Mouse (Mus musculus) adrenal gland, postnatal 25 days (tissue): ENCODE measurements around the gene Eif4a2. TPM values are rescaled to one million over a fixed set of nuclear protein-coding genes. Genes with fewer than 3 reads are reported as not detected.

Experiments
- DNase-seq: peaks from one replicate; pipeline ENCODE4 v3.0.0; 2021; ENCODE audit warnings: mixed read lengths
- total RNA-seq: library from RNA; stranded (reverse); gene quantifications from 2 replicates; pipeline ENCODE4 v1.2.3, GENCODE M21; 2021

Gene Eif4a2
- total RNA-seq, 1 experiment from 2014 or later = 587 TPM

DNA sequence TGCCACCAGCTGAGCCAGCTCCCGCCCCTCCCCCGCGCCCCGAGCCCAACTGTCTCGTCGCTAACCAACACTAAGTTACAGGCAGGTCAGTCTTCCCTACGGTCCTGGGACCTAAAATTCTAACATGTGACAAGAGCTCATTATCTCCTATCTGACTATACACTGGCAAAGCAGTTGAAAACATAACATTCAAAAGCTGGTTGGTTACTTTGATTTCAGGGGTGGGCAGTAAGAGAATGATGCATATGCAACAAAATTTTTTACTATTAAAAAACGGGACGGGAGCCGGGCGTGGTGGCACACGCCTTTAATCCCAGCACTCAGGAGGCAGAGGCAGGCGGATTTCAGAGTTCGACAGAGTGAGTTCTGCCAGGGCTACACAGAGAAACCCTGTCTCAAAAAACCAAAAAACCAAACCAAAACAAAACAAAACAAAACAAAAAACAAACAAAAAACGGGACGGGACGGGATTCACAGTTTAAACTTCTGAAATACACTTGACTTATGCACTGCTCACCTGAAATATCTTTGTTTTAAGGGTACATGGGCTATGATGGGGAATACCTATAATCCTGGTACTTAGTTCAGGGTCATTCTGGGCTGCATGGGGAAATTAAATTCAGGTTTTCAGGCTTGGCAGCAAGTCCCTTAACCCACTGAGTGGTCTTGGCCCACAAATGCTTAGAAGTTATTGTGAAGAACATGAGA lies 4.1 kb upstream of the Eif4a2 start:
- DNase-seq = peak; percentile 30

DNA sequence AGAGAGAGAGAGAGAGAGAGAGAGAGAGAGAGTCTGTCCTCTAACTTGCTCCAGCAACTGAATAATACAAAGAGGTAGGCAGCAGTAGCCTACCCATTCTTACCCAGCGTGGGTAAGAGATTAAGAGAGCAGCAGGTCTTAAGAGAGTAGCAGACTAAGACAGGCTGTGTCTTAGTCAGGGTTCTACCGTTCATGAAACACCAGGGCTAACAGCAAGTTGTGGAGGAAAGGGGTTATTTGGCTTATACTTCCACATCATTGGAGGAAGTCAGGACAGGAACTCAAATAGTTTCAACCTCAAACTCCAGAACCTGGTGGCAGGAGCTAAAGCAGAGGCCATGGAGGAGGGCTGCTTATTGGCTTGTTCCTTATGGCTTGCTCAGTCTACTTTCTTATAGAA lies 3.4 kb upstream of the Eif4a2 start:
- no peak for DNase-seq

DNA sequence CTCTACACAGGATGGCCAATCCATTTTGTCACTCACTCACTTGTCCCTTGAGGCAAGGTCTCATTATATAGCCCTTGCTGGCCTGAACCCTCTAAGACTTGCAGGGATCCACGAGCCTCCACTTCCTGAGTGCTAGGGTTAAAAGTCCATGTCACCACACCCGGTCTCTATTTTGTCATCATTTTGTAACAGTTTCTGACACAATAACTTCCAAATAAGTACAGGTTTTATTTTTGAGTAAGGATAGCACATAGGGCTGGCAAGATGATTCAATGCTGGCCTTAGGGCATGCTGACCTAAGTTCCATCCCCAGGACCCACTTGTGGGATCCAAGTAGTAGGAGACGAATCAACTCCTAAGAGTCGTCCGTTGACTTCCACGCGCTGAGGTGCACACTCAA lies 1.1 kb upstream of the Eif4a2 start:
- no peak for DNase-seq

DNA sequence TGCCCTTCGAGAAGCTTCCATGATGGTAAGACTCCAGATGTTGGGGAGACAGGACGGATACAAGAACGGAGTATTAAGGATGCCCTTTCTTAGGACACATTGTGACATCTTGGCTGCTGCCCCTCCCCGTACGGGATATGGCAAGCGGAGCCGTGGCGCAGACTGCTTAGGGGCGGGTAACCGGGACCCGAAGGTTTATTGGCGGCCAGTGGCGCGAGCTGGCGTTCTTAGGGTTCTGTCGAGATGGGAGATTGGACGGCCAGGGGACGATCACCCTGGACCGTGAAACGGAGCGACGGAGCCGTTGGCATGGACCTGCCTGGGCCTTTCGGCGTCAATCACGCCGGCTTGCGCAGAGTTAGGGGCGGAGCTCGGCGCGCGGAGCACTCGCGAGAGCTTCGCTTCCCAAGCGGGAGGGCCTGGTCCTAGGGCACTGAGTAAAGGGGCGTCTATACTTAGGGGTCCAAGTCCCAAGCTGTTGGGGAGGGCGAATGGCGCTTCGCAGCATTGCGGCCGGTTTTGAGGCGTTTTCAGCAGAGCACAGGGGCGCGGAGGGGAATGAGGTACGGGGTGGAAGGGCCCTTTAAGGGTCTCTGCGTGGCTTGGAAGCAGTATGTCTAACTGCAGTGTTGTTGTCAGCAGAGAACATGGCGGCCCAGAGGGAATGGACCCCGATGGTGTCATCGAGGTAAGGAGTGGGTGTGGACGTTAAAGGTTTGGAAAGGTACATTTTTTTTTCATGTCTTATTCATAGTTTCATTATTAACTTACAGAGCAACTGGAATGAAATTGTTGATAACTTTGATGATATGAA lies 909 bp downstream of the Eif4a2 start:
- peak; percentile 84 for DNase-seq

DNA sequence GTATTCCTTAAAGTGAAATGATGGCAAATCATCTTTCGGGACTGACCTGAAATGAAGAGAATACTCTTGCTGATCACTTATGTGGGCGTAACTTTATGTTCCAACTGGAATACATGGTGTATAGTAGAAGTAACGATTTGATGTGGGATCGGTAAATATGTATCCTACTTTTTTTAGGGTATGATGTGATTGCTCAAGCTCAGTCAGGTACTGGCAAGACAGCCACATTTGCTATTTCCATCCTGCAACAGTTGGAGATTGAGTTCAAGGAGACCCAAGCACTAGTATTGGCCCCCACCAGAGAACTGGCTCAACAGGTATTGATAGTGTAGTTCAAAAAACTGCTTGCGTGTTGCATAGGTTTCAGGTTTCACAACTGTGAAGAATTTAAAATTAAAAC lies 1.7 kb downstream of the Eif4a2 start:
- DNase-seq = no peak

DNA sequence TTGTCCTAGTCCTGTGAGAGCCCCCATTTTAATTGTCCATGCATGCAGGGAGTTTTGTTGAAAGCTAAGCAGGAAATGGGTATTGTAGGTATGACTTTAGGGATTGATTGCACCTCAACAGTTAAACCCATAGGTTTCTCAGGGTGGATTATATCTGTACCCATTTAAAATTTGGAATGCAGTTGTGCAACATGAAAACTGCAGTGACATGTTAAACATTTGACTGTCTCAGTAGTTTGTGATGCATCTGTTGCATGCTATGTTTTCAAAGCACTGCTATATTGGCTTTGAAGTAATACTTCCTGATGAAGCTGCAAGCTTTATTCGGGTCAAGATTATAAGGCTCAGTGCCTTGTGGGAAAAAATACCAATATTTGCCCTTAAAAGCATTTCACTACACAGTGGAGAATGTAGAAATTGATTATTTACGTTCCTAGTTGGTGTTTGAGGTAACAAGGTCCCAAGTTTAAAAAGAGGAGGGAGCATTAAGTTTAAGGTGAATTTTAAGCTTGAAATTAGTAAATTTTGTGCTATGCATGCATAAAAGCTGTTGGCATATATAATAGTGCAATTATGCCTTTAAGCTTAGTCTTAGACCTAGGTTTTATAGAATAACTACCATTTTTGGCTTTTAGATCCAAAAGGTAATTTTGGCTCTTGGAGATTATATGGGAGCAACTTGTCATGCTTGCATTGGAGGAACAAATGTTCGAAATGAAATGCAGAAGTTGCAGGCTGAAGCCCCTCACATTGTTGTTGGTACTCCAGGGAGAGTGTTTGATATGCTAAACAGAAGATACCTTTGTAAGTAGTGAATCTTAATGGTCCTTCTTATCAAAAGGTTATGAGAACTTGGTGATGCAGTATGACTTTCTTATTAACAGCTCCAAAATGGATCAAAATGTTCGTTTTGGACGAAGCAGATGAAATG lies 2.4 kb downstream of the Eif4a2 start:
- DNase-seq = no peak

DNA sequence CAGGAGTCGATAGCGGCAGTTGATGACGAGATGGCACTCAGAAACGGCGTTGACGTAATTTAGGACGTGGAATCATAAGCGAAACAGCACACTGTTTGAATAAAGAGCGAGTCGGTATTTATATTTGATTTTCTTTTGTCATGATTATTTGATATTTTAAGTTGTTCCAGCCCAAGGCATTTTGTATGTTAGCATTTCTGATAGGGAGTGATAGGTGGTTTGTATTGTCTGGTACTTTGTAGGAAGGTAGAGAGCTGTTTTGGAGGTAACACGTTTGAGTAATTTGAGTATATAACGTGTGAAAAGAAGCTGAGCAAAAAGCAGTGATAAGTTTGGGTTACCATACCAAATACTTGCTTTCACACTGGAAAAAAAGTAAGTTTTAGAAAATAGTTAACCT lies 5.1 kb downstream of the Eif4a2 start:
- no peak for DNase-seq

DNA sequence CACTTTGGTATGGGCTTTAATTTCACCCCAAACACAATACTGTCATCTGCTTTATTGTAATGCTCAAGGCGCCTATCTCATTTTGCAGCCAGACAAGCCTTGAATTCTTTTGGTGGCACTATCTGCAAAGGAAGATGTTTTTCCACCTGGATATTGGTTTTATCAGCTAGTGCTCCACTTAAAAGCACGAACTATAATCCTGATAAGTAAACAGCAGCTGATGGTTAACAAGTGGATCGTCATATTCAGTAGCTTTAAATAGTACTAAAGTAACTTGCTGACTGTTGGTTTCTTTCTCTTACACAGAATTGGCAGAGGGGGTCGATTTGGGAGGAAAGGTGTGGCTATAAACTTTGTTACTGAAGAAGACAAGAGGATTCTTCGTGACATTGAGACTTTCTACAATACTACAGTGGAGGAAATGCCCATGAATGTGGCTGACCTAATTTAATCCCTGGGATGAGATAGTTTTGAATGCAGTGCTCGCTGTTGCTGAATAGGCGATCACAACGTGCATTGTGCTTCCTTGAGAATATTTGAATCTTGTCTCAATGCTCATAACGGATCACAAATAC lies 5.7 kb downstream of the Eif4a2 start:
- no peak for DNase-seq

DNA sequence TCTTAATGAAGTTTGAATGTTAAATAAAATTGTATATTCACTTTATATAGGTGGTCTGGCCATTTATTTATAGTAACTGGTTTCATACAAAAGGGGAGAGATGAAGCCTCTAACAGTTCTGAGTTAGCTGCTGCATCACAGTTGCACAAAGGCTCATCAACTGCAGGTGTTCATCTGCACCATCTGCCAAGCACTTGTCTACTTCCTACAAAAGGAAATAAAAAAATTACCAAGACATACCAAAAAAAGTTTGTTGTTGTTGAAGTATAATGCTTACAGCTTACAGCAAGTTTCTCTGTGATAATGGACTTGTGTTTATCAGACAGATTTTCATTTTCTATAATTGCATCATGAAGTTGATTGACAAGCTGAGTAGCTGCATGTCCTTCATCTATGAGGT lies 6.7 kb downstream of the Eif4a2 start:
- no peak for DNase-seq

DNA sequence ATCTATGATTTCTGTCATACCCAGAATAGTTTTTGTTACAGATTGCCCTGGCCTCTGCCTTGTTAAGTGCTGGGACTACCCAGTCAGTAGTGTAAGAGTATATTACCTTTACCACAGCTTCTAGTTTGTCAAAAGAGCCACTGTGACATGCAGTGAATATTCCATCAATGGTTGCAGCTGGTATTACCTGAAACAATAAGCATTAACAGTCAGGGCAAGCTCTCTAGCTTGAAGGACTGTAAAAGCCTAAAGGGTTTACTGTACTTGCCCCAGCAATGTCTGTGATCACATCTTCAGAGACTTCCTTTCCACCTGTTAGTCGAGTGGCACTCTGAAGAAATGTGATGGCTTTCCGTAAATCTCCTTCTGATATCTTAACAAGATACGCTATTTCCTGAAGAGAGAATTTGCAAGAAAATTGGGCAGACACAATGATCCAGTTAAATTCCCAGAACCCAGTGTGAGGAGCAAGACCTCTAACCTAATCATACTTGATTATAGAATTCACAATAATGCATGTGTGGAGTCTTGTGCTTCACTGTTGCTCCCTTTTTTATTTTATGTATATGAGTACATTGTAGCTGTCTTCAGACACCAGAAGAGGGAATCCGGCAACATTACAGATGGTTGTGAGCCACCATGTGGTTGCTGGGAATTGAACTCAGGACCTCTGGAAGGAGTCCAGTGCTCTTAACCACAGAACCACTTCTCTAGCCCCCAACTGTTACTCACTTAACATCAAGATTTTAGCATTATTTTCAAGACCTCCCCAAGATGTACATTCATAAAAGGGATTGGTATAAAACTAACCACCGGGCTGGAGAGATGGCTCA lies 7.3 kb downstream of the Eif4a2 start:
- DNase-seq = no peak

DNA sequence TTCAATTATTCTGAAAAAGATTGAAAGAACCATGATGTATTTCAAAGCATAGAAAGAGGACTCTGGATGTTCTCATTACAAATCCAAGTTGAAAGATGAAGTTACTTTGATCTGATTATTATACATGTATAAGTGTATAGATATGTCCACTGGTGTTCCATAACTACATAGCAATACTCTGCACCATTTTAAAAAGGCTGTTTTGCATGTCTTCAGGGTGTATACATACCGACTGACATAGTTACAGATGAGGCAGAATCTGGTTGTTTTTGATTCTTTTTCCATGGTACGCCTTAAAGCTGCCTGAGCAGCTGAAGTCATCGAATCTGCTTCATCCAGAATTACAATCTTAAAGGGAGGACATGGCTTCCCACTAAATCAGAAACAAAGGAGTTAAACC lies 8.2 kb downstream of the Eif4a2 start:
- no peak for DNase-seq

DNA sequence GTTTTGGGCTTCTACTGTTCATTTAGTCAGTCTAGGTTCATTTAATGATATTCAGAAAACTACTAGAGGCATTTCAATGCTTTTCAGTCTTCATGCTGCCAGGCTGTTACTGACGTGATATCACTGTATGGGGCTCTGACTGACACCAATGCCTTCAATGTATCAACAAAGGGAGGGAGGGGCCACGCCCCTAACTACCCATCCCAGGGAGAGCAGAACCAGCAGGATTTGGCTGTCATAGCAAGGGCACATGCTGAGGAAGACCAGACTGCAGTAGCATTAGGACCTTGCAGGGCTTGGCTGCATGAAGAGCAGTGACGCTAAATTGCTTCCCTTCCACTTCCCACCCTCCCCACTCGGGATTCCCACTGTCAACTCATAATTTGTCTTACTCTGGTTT lies 9.9 kb downstream of the Eif4a2 start:
- no peak for DNase-seq

DNA sequence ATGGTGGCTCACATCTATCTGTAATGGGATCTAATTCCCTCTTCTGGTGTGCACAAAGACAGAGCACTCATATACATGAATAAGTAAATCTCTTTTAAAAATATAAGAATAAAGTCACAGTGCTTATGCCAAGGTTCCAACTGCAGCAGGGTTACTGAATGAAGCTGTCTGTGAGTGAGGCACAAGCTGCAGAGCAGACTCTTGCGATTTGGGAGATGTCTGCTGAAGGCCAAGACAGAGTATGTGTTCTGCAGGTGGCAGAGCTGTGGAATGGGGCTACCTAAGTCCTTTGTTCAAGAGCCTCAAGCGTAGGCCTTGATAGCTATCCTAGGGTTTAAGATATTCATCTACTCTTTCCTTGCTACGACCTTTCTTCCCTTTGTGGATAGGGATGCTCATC lies 15.2 kb downstream of the Eif4a2 start:
- DNase-seq = no peak

DNA sequence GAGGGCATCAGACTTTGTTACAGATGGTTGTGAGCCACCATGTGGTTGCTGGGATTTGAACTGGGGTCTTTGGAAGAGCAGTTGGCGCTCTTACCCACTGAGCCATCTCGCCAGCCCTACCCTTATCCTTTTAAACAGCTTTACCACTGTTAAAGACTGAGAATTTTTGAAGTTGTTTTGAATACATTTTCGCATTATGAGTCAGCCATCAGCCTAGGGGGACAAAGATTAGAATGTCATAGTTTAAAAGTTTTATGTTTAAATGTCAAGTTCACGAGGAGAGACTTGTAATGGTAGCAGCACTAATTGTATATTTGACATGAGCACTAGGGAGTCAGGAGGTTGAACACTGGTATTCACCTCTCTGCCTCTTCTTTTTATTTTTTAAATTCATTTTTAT lies 15.9 kb downstream of the Eif4a2 start:
- DNase-seq = no peak

DNA sequence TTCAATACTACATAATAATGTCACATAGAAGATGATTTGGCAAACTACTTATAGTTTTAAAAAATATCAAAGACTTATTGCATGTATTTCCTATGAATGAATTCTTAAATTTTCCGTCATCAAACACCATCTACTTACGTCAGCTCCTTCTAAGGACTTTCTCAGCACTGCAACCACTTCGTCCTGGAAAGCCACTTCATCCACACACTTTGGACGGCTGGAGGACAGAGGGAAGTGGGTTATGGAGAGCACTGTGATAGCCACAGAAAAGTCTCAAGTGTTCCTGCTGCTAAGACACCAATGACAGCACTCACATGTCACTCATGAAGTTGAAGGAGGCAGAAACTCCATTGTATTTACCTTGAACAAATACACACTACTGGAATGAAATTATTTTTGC lies 17.2 kb downstream of the Eif4a2 start:
- no peak for DNase-seq

DNA sequence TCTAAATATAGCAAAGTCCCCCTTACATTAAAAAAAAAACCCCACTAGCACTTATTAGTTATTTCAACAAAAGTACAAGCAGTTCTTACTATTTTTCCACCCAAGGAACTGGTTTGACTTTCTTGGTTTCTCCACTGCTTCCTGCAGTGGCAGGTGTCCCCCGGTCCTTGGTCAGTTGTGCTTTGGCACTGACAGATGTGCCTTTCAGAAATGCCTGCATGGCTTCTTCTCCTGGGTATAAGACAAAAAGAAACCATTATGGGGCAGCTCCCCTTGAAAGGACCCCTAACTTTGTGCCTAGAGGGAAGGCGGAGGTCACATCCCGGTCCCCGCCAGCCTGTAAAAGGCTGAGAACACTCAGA lies 20.0 kb downstream of the Eif4a2 start:
- no peak for DNase-seq

DNA sequence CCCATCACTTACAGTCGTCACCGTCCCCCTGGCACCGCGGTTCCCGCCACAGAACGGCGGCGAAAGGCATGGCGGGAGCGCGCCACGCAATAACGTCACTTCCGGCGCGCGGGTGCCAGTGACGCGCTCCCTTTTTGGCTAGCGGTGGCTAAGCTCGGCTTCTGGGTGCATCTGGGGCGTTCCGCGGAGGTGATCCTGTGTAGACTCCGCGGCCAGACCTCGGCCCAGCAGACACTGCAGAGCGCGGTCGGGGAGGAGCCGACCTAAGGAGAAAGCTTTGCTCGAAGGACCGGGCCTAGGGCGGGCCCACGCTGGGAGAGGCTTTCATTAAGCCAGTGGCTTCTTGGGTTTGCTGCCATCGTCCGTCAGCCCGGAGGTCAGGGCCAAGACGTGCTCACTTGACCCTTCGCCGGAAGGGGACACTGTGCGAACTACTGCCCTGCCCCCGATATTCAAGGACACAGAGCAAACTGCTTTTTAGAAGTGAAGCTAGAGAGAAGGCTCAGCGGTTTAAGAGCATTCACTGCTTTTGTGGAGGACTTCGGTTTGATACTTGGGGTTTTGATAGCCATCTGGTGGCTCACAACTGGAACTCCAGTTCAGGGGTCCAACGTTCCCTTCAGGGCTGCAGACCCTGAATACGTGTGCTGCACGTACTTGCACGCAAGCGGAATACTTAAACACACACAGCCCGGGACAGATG lies 20.6 kb downstream of the Eif4a2 start, which contains the start of gene Rfc4:
TSS of gene Rfc4 (minus strand) at position 65 of the 703 bp plus-strand sequence.
- peak; percentile 92 for DNase-seq

DNA sequence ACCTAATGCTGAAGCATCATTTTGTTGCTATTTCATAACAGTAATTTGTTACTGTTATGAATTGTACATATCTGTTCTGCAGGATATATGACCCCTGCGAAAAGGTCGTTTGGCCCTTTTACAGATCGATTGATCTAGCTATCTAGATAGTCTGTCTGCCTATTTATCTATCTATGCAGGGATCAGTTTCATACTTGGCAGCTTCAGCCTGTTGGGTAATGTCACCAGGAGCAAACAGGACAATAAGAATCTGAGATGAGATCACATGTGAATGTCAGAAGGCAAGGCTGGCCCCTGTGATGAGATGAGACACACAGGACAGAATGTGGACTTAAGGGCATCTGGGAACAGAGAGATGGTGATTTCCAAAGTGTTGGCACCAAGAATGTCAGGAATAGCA lies 23.1 kb downstream of the Eif4a2 start:
- DNase-seq = no peak

DNA sequence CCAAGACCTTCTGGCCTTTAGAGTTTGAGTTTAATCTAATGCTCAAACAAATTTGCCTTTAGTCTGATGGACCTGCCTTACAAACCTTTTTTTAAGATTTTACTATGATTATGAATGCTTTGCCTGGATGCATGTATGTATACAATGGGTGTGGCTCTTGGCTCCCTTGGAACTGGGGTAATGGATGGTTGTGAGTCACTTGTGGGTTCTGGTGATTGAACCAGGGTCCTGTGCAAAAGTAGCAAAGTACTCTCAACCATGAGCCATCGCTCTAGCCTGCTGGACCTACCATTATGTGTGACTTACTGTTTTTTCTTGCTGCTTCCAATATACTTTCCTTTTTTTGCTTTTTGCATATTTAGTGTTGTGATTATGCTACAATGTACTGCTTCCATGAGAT lies 25.1 kb downstream of the Eif4a2 start:
- no peak for DNase-seq

DNA sequence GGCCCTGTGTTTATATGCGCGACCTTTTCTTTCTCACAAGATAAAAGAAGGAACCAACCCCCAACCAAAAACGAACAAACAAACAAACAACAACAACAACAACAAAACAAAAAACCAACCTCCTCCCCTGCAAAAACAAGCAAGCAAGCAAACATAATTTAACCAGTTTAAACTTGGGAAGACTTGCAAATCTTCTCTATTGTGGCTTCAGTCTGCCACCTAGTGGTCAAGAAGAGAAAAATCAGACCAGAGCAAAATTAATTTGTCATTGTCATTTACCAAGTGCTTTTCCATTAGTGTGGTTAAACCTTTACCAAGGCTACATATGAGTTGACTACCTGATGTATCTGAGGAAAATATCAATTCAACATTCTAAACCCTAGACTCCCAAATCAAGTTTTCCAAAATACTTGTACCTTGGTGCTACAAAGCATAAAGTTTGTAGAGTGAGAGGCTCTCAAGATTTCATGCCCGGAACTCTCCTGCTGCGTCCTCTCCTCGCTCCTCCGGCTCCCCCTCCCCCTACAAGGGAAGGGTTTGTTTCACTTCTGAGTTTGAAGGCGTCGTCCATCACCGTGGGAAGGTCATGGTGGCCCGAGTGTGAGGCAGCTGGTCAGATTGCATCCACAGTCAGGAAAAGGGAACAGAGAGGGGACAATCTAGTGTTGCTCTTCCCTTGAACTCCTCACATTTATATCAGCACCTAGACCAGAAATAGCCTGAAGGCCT lies 28.3 kb downstream of the Eif4a2 start:
- no peak for DNase-seq
